Mouse (Mus musculus) stomach, embryonic 14.5 days (tissue): ENCODE results near the gene B230307C23Rik. TPM values are rescaled to one million over a fixed set of nuclear protein-coding genes. Genes with fewer than 3 reads are reported as not detected.
"Not testable (repeated sequence)": the region's sequence is repeated elsewhere in the genome, so short reads cannot be mapped to it uniquely, and the experiment has no call there.

Source experiments
- ATAC-seq: fragments of 200-750 bp; cut with Nextera tagmentation; 2 replicates; pipeline ENCODE4 v1.8.0; 2017; ENCODE audit warnings: low read depth, moderate TSS enrichment; ENCODE audit not compliant: insufficient number of reproducible peaks, insufficient read depth, low FRiP score
- H3K27ac ChIP-seq: fragments of 300-500 bp; sonication (generic); 2 replicates; pipeline ENCODE4 v1.5.1; 2014; ENCODE audit warnings: mild to moderate bottlenecking, low read length, moderate library complexity, mixed read lengths
- H3K27me3 ChIP-seq: fragments of 300-500 bp; sonication (generic); 2 replicates; pipeline ENCODE4 v1.6.1; 2014; ENCODE audit warnings: low read length, control low read depth, mixed read lengths; ENCODE audit not compliant: control insufficient read depth, insufficient read depth
- H3K36me3 ChIP-seq: fragments of 300-500 bp; sonication (generic); 2 replicates; pipeline ENCODE4 v1.6.1; 2014; ENCODE audit warnings: mild to moderate bottlenecking, control low read depth, low read length, moderate library complexity, mixed read lengths; ENCODE audit not compliant: control insufficient read depth, insufficient read depth
- H3K4me1 ChIP-seq: fragments of 300-500 bp; sonication (generic); 2 replicates; pipeline ENCODE4 v1.6.1; 2014; ENCODE audit warnings: low read length, control low read depth, mixed read lengths; ENCODE audit not compliant: control insufficient read depth, insufficient read depth
- H3K4me2 ChIP-seq: fragments of 300-500 bp; sonication (generic); replicated peaks from 2 replicates; pipeline ENCODE4 v1.6.1; 2014; ENCODE audit warnings: low read depth, low read length, control low read depth
- H3K4me3 ChIP-seq: fragments of 300-500 bp; sonication (generic); 2 replicates; pipeline ENCODE4 v1.5.1; 2014; ENCODE audit warnings: low read depth, low read length, control low read depth
- H3K9ac ChIP-seq: fragments of 300-500 bp; sonication (generic); replicated peaks from 2 replicates; pipeline ENCODE4 v1.6.1; 2014; ENCODE audit warnings: low read depth, mild to moderate bottlenecking, control low read depth, low read length, moderate library complexity, mixed read lengths
- H3K9me3 ChIP-seq: fragments of 300-500 bp; sonication (generic); 2 replicates; pipeline ENCODE4 v1.6.1; 2016; ENCODE audit warnings: low read depth, low read length, control low read depth; ENCODE audit not compliant: control insufficient read depth
- WGBS: fragments of 180-500 bp; shearing (Covaris S2); extraction: QIAGEN DNeasy Blood & Tissue Kit; methylation state at CpG from one replicate; pipeline ENCODE4 v1.1.7; 2014; 5-methylcytosine and 5-hydroxymethylcytosine counted together
- polyA plus RNA-seq: library from polyadenylated mRNA; unstranded; fragments of >200 nt; fragmentation: Nextera tagmentation; extraction: Ambion mirVana; gene quantifications from 2 replicates; pipeline ENCODE4 v1.2.1, GENCODE M21; 2014

Gene B230307C23Rik
- polyA plus RNA-seq, 1 experiment from 2014 or later = 30.9 TPM

GRCm38 (mm10) chr16:98034971-98035370, 37.9 kb downstream of the B230307C23Rik start:
- H3K4me1 ChIP-seq, ATAC-seq: not testable (repeated sequence)
- 94% methylated on average over 2 of the region's 2 CpGs for WGBS

DNA sequence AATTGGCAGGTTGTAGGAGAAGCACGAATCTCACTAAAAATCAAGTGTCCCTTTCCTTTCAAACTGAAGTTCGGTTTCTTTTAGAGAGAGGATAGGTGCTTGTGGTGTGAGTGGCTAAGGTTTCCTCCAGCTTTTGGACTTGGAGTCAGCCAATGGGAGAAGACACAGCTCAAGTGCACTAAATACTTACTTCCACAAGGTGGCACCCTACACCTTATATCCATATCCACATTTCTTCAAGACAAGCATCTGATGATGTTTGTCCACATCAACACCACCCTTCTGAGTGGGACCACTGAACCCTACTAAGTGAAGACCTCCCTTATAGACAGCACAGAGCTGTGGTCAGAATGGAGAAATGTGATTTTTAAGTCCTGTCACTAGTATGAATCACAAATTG, 44.6 kb downstream of the B230307C23Rik start:
- Histone ChIP-seq H3K27me3 (no peaks in the 10 kb centered on the region), H3K4me1 (no peaks in the 10 kb centered on the region), H3K9me3 (peaks cover 7% of the 10 kb centered on the region; the same call in 1 of the 2 replicates), H3K36me3 (no peaks in the 10 kb centered on the region), H3K27ac (no peak overlapping the region), H3K9ac (no peak overlapping the region), H3K4me2 (no peak overlapping the region), H3K4me3 (no peak overlapping the region)
- no peak for ATAC-seq
- WGBS = 85% methylated on average over 2 of the region's 2 CpGs

More at GRCm38 (mm10) chr16:98034971-98035370, 37.9 kb downstream of the B230307C23Rik start:
- not testable (repeated sequence) for H3K27ac ChIP-seq, H3K4me3 ChIP-seq, H3K4me2 ChIP-seq, H3K9ac ChIP-seq, H3K27me3 ChIP-seq, H3K36me3 ChIP-seq, H3K9me3 ChIP-seq

DNA sequence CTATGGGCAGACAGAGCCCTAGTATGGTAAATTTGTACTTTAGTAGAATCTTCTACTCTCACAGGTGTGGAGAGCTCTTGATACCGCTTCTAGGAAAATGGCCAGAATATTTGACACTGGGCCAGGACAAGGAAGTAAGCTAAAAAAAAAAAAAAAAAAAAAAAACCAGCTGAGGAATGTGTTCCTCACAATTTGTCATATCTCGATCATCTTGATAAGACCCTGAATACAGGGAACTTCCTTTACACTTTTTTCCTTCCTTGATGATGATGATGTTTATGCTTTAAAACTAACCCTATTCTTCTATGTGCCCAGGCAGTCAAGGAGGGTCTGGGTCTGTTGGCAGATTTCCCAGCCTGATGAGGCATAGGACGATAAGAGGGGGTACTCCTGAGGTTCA, 82.3 kb downstream of the B230307C23Rik start:
- H3K4me2 ChIP-seq = not testable (repeated sequence)

DNA sequence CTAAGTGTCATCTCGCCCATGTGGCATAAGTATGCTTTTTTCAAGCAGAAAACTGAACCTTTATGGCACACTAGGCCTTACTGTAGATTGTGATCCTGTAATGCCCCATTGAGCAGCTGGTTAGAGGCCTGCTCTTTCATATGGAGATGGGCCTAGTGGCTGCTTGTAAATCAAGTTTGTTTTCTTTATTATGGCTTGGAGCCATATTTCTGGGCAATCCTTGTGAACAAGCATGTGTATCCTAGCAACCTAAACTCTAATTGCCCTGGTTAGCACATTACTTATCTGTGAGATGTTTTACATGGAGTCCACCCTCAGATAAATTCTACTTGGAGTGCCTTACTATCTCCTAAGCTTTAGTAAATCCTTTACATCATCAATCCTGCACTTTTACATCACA, 84.0 kb downstream of the B230307C23Rik start:
- H3K9me3 ChIP-seq, H3K36me3 ChIP-seq, ATAC-seq, H3K9ac ChIP-seq, H3K27ac ChIP-seq, H3K4me1 ChIP-seq, H3K27me3 ChIP-seq: not testable (repeated sequence)
- Histone ChIP-seq H3K4me2 (peak overlapping the region; percentile 55), H3K4me3 (peak overlapping the region; percentile 66)
- 90% methylated on average over 1 of the region's 1 CpGs for WGBS

More for the DNA sequence above, 82.3 kb downstream of the B230307C23Rik start:
- 84% methylated on average over 3 of the region's 3 CpGs for WGBS
- not testable (repeated sequence) for H3K27me3 ChIP-seq, H3K4me1 ChIP-seq, H3K27ac ChIP-seq, H3K36me3 ChIP-seq, ATAC-seq, H3K9ac ChIP-seq, H3K9me3 ChIP-seq, H3K4me3 ChIP-seq

Other genes starting within 250 kb of the B230307C23Rik start
- 24.7 and 25.3 TPM in 2 replicates for gene Ripk4, start 233.5 kb upstream of the B230307C23Rik start, polyA plus RNA-seq
- 11.0 and 11.6 TPM in 2 replicates for gene Prdm15, start 145.5 kb upstream of the B230307C23Rik start, polyA plus RNA-seq
- gene C2cd2, start 34.7 kb upstream of the B230307C23Rik start, polyA plus RNA-seq = 19.2 and 22.0 TPM in 2 replicates
- 16.9 and 18.3 TPM in 2 replicates for gene Zbtb21, start 34.7 kb upstream of the B230307C23Rik start, polyA plus RNA-seq
- gene A630089N07Rik, start 85.1 kb downstream of the B230307C23Rik start, polyA plus RNA-seq = 24.9 and 29.5 TPM in 2 replicates